Mouse (Mus musculus) gastrocnemius, adult 18-20 months (tissue): ENCODE measurements around the gene Cage1. TPM values are rescaled to one million over a fixed set of nuclear protein-coding genes. Genes with fewer than 3 reads are reported as not detected.
A peak's percentile ranks its signal among the peaks of the same experiment; 100 is the strongest.

Experiments
- DNase-seq: peaks from one replicate; pipeline ENCODE4 v3.0.0; 2021; ENCODE audit warnings: low spot score
- long read RNA-seq, 2 experiments: library from polyadenylated mRNA; stranded (forward); transcript quantifications; one replicate each; pipeline ENCODE4 v2.0.0; 2021
- total RNA-seq, 2 experiments: library from RNA; stranded (reverse); gene quantifications; 2 replicates each; pipeline ENCODE4 v1.2.3; 2021

The Cage1 gene
- 1 to 10 TPM; 1.2 to 1.3 TPM for total RNA-seq
- long read RNA-seq, experiment 1, partial matches to known transcripts, result 2 of 2 reads
- long read RNA-seq, experiment 1, other reads (novel, unspliced or antisense), result 0 of 2 reads
- long read RNA-seq, experiment 2, result 0 reads

GRCm38 (mm10) chr13:38037044-38037687 lies at the start of gene Cage1:
TSS of gene Cage1 (minus strand) at chr13:38037069.
- peak; percentile 96 for DNase-seq

GRCm38 (mm10) chr13:38081161-38081560 lies 44.3 kb upstream of the Cage1 start:
- no peak for DNase-seq

GRCm38 (mm10) chr13:38080725-38081124 lies 43.9 kb upstream of the Cage1 start:
- DNase-seq, result no peak

- no peak for DNase-seq
These were observed 43.1 kb upstream of the Cage1 start for GRCm38 (mm10) chr13:38080014-38080413.

GRCm38 (mm10) chr13:38079366-38079765 lies 42.5 kb upstream of the Cage1 start:
- no peak for DNase-seq

- DNase-seq, result no peak
These were observed 42.0 kb upstream of the Cage1 start for GRCm38 (mm10) chr13:38078836-38079235.

GRCm38 (mm10) chr13:38077113-38077512 lies 40.2 kb upstream of the Cage1 start:
- no peak for DNase-seq

- DNase-seq, result no peak
These were observed 37.5 kb upstream of the Cage1 start for GRCm38 (mm10) chr13:38074404-38074803.

- DNase-seq, result no peak
These were observed 36.8 kb upstream of the Cage1 start for GRCm38 (mm10) chr13:38073374-38074307.

GRCm38 (mm10) chr13:38070945-38071344 lies 34.1 kb upstream of the Cage1 start:
- DNase-seq, result peak; percentile 3

GRCm38 (mm10) chr13:38064854-38065663 lies 28.2 kb upstream of the Cage1 start:
- peak; percentile 36 for DNase-seq

GRCm38 (mm10) chr13:38062678-38063077 lies 25.8 kb upstream of the Cage1 start:
- DNase-seq, result no peak

- DNase-seq, result no peak
These were observed 13.0 kb upstream of the Cage1 start for GRCm38 (mm10) chr13:38049888-38050287.

- DNase-seq, result no peak
These were observed 942 bp upstream of the Cage1 start for GRCm38 (mm10) chr13:38037811-38038210.

GRCm38 (mm10) chr13:38036343-38037043 lies 376 bp downstream of the Cage1 start, which contains the start of gene Riok1:
TSS of gene Riok1 (plus strand) at chr13:38036995.
- no peak for DNase-seq

- no peak for DNase-seq
These were observed 8.5 kb downstream of the Cage1 start for GRCm38 (mm10) chr13:38028407-38028806.

- DNase-seq, result no peak
These were observed 9.1 kb downstream of the Cage1 start for GRCm38 (mm10) chr13:38027618-38028248.

GRCm38 (mm10) chr13:38025874-38026273 lies 11.0 kb downstream of the Cage1 start:
- no peak for DNase-seq

GRCm38 (mm10) chr13:38018791-38019190 lies 18.1 kb downstream of the Cage1 start:
- no peak for DNase-seq

- DNase-seq, result no peak
These were observed 21.3 kb downstream of the Cage1 start for GRCm38 (mm10) chr13:38015591-38015990.
